Mouse (Mus musculus) myocyte (in vitro differentiated cells): ENCODE data around the gene Cant1.
A peak's percentile ranks its signal among the peaks of the same experiment; 100 is the strongest.

Experiments
- CEBPB ChIP-seq: IDR thresholded peaks from 2 replicates; pipeline ENCODE4 v1.6.1; 2011; ENCODE audit warnings: mild to moderate bottlenecking, moderate library complexity; ENCODE audit not compliant: poor library complexity, insufficient read depth, severe bottlenecking
- MAX ChIP-seq: IDR thresholded peaks from one replicate; pipeline ENCODE4 v1.6.1; 2011; ENCODE audit warnings: low read depth, mild to moderate bottlenecking, control low read depth
- MYOD1 ChIP-seq, 3 experiments: IDR thresholded peaks; one replicate each; pipeline ENCODE4 v1.6.1; 2011; ENCODE audit warnings: control low read depth in 2 of 3, low read depth in 2 of 3, mild to moderate bottlenecking in 2 of 3, moderate library complexity in 1 of 3; ENCODE audit not compliant: insufficient read length in 2 of 3, control insufficient read depth in 1 of 3
- POLR2A ChIP-seq: IDR thresholded peaks from one replicate; pipeline ENCODE4 v1.6.1; 2011; ENCODE audit warnings: low read depth, mild to moderate bottlenecking, control low read depth, moderate library complexity; ENCODE audit not compliant: insufficient read length
- POLR2AphosphoS2 ChIP-seq: IDR thresholded peaks from one replicate; pipeline ENCODE4 v1.6.1; 2011; ENCODE audit warnings: low read depth, control low read depth; ENCODE audit not compliant: insufficient read length
- TCF3 ChIP-seq: IDR thresholded peaks from one replicate; pipeline ENCODE4 v1.6.1; 2011; ENCODE audit warnings: low read depth, control low read depth; ENCODE audit not compliant: insufficient read length

- TF ChIP-seq POLR2A (no peak), MAX (no peak), POLR2AphosphoS2 (no peak), CEBPB (no peak), TCF3 (no peak), MYOD1 (IDR thresholded peaks at IDR 0.05; ENCODE audit: control insufficient read depth in 1 of 3, insufficient read length in 2 of 3, low read depth in 2 of 3) (peak in 1 of 3 experiments; percentile 18)
Measured at GRCm38 (mm10) chr11:118424621-118425335, 5.9 kb upstream of the Cant1 start.
